Mouse (Mus musculus) stomach, embryonic 15.5 days (tissue): Measurements from ENCODE around the gene Spaca3. TPM values are rescaled to one million over a fixed set of nuclear protein-coding genes. Genes with fewer than 3 reads are reported as not detected.

Experiments
- ATAC-seq: fragments of 200-750 bp; cut with Nextera tagmentation; 2 replicates; pipeline ENCODE4 v1.8.0; 2017; ENCODE audit warnings: low read depth, moderate number of reproducible peaks, moderate TSS enrichment; ENCODE audit not compliant: insufficient read depth, low FRiP score
- H3K27ac ChIP-seq: fragments of 300-500 bp; sonication (generic); 2 replicates; pipeline ENCODE4 v1.5.1; 2015; ENCODE audit warnings: mild to moderate bottlenecking, inconsistent platforms
- H3K27me3 ChIP-seq: fragments of 300-500 bp; sonication (generic); replicated peaks from 2 replicates; pipeline ENCODE4 v1.6.1; 2015; ENCODE audit warnings: inconsistent platforms
- H3K36me3 ChIP-seq: fragments of 300-500 bp; sonication (generic); 2 replicates; pipeline ENCODE4 v1.6.1; 2015; ENCODE audit warnings: inconsistent platforms
- H3K4me1 ChIP-seq: fragments of 300-500 bp; sonication (generic); 2 replicates; pipeline ENCODE4 v1.6.1; 2015; ENCODE audit warnings: inconsistent platforms
- H3K4me2 ChIP-seq: fragments of 300-500 bp; sonication (generic); 2 replicates; pipeline ENCODE4 v1.6.1; 2015; ENCODE audit warnings: mild to moderate bottlenecking, inconsistent platforms
- H3K4me3 ChIP-seq: fragments of 300-500 bp; sonication (generic); replicated peaks from 2 replicates; pipeline ENCODE4 v1.5.1; 2015; ENCODE audit warnings: inconsistent platforms
- H3K9ac ChIP-seq: fragments of 300-500 bp; sonication (generic); 2 replicates; pipeline ENCODE4 v1.6.1; 2015; ENCODE audit warnings: inconsistent platforms
- H3K9me3 ChIP-seq: fragments of 300-500 bp; sonication (generic); 2 replicates; pipeline ENCODE4 v1.6.1; 2016; ENCODE audit warnings: inconsistent platforms
- WGBS: fragments of 180-500 bp; shearing (Covaris S2); methylation state at CpG from one replicate; pipeline ENCODE4 v1.1.7; 2015; 5-methylcytosine and 5-hydroxymethylcytosine counted together
- polyA plus RNA-seq: library from polyadenylated mRNA; unstranded; fragments of >200 nt; fragmentation: Nextera tagmentation; extraction: Ambion mirVana; gene quantifications from 2 replicates; pipeline ENCODE4 v1.2.1, GENCODE M21; 2015

The Spaca3 gene
- polyA plus RNA-seq, 1 experiment from 2014 or later = not detected

DNA sequence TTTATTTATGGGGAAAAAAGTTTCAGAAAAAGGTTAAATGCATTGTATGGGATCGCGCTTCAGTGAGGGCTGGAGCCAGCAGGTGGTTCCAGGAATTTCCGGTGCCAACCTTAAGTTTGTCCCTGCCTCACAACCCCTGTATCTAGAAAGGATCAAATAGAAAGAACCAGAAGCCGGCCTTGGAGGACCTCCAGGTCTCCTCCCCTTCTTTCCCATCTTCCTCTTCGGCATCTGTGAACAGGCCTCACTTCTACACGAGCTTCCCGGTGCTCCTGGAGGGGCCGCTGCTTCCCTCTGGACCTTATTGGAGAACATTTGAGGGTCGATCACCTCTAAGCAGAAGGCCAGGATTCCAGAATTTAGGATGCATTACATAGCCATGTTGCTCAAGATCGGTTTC is 45.3 kb downstream of the Spaca3 start:
- H3K4me2 ChIP-seq = no peak overlapping the region
- WGBS = 88% methylated on average over 10 of the region's 10 CpGs
- ATAC-seq = no peak
- no peaks in the 10 kb centered on the region for H3K9me3 ChIP-seq
- no peak overlapping the region for H3K27ac ChIP-seq
- no peak overlapping the region for H3K9ac ChIP-seq
- no peaks in the 10 kb centered on the region for H3K4me1 ChIP-seq
- no peaks in the 10 kb centered on the region for H3K27me3 ChIP-seq
- no peak overlapping the region for H3K4me3 ChIP-seq
- H3K36me3 ChIP-seq = no peaks in the 10 kb centered on the region

DNA sequence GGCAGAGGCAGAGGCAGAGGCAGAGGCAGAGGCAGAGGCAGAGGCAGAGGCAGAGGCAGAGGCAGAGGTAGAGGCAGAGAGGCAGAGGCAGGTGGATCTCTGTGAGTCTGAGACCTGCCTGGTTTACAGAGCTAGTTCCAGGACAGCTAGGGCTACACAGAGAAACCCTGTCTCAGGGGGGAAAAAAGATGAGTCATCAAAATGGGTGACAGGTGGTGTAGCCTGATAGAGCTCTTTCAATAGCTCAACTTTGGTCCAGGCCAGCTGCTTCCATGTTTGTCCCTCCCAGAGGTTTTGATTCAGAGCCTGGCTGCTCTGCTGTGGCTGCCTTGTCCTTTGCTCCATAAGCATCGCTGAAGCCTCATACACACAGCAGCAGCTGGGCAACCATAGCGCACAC is 46.4 kb downstream of the Spaca3 start:
- H3K9ac ChIP-seq = no peak overlapping the region
- no peak overlapping the region for H3K4me2 ChIP-seq
- no peaks in the 10 kb centered on the region for H3K36me3 ChIP-seq
- ATAC-seq = no peak
- 86% methylated on average over 2 of the region's 2 CpGs for WGBS
- no peaks in the 10 kb centered on the region for H3K27me3 ChIP-seq
- no peak overlapping the region for H3K27ac ChIP-seq
- H3K4me3 ChIP-seq = no peak overlapping the region
- no peaks in the 10 kb centered on the region for H3K4me1 ChIP-seq
- H3K9me3 ChIP-seq = no peaks in the 10 kb centered on the region

DNA sequence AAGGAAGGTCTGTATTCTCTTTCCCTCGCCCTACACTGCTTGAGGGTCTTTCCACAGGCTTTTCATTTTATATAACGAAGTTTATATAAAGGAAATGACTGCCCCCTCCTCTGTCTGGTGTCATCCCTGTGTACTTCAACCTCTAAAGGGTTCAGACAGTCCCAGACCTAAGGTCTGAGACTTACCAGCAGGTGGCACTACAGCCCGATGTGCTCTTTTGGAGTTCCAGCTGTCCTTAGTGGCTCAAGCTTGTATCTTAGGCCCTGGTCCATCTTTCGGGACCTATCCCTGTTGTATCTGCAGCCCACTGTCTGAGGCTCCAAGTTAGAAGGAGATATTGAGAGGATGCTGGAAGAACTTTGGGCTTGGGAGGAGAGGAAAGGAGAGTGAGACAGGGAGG is 48.3 kb downstream of the Spaca3 start:
- Histone ChIP-seq H3K4me2 (no peak overlapping the region), H3K36me3 (no peaks in the 10 kb centered on the region), H3K27me3 (no peaks in the 10 kb centered on the region), H3K9ac (no peak overlapping the region), H3K4me1 (no peaks in the 10 kb centered on the region), H3K27ac (no peak overlapping the region), H3K9me3 (no peaks in the 10 kb centered on the region), H3K4me3 (no peak overlapping the region)
- WGBS = 29% methylated on average over 4 of the region's 4 CpGs
- no peak for ATAC-seq

DNA sequence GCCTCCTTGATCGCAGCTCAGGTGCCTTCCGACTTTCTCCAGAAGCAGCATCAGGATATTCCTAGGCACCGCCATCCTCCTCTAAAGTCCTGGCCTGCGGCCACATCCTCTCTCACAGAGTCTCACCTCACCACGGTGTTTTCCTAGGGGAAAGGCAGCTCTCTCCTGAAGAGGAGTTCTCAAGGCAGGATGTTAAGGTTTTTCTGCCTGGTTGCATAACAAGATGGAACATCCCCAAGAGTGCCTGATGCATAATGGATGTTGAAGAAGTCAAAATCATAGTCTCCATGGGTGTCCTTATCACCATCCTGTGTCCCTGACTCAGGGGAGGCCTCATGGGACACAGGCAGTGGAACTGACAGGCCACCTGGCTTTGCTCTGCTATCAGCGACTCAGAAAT is 49.7 kb downstream of the Spaca3 start:
- Histone ChIP-seq H3K9me3 (no peaks in the 10 kb centered on the region), H3K27me3 (no peaks in the 10 kb centered on the region), H3K36me3 (no peaks in the 10 kb centered on the region), H3K4me1 (no peaks in the 10 kb centered on the region), H3K4me2 (no peak overlapping the region), H3K27ac (no peak overlapping the region), H3K9ac (no peak overlapping the region), H3K4me3 (no peak overlapping the region)
- ATAC-seq = no peak
- 83% methylated on average over 6 of the region's 6 CpGs for WGBS

DNA sequence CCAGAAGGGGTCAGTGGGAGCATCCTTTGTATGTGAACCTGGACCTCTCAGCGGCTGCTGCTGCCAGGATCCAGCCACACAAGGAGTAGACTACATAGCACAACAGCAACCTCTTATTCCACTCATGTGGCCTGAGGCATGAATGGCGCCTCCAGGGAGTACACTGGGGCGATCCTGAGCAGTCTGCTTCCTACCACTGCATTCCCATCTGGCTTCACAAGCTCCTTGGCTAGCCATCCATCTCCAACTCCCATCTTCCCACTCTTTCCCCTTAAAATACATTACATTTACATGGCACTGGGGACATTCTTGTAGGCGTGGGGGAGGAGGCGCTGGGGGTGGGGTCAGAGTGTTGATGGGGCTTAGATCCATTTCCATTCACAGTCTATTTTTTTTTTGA is 54.6 kb downstream of the Spaca3 start:
- no peak for ATAC-seq
- 83% methylated on average over 5 of the region's 5 CpGs for WGBS
- no peaks in the 10 kb centered on the region for H3K27me3 ChIP-seq

DNA sequence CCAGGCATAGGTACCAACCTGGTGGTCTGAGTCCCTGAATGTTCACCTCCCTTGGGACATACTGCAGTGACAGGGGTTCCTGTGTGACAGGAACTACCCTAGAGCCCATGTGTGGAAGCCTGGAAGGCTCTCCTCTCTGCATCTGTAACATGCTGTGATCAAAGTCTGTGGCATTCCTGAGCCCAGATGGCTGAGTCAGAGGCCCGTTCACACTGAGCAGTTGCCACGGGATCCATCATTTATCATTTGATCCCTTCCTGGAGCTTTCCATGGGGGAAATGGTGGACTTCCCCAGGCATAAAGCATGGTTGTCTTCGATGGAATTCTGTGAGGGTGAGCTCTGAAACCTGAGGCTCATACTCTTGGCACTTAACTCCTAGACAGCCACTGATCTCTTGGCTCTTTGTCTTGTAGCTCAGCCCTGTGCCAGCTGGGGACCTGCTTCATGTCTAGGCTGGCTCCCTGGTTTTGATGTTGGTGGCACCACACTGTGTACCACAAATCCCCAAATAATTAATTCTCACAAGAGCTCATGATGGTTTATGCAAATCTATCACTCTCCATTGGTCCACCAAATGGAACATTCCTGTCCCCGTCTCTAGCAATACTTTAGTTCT is 55.4 kb downstream of the Spaca3 start:
- no peak for ATAC-seq
- 39% methylated on average over 4 of the region's 4 CpGs for WGBS
- no peak overlapping the region for H3K4me2 ChIP-seq
- H3K9ac ChIP-seq = no peak overlapping the region
- H3K27ac ChIP-seq = no peak overlapping the region
- H3K36me3 ChIP-seq = no peaks in the 10 kb centered on the region
- no peak overlapping the region for H3K4me3 ChIP-seq
- no peaks in the 10 kb centered on the region for H3K9me3 ChIP-seq
- H3K27me3 ChIP-seq = no peaks in the 10 kb centered on the region
- H3K4me1 ChIP-seq = no peaks in the 10 kb centered on the region

More for the DNA sequence above, 54.6 kb downstream of the Spaca3 start:
- Histone ChIP-seq H3K36me3 (no peaks in the 10 kb centered on the region), H3K9me3 (no peaks in the 10 kb centered on the region), H3K4me1 (no peaks in the 10 kb centered on the region), H3K4me2 (no peak overlapping the region), H3K27ac (no peak overlapping the region), H3K4me3 (no peak overlapping the region), H3K9ac (no peak overlapping the region)

Other genes starting within 250 kb of the Spaca3 start
- 30.5 and 38.2 TPM in 2 replicates for gene Myo1d, start 78.3 kb upstream of the Spaca3 start, polyA plus RNA-seq
- 120 and 133 TPM in 2 replicates for gene Tmem98, start 48.2 kb upstream of the Spaca3 start, polyA plus RNA-seq